Mouse (Mus musculus) heart, postnatal 10 days (tissue): ENCODE data around the gene Ccnl1. TPM values are rescaled to one million over a fixed set of nuclear protein-coding genes. Genes with fewer than 3 reads are reported as not detected.

ENCODE experiments used
- DNase-seq, 2 experiments: peaks; one replicate each; pipeline ENCODE4 v3.0.0; 2021
- intact Hi-C: fragments of 180-260 bp; cut with DNase I; formaldehyde crosslinking; loops from one replicate; pipeline ENCODE4 v1.15.1; 2025
- total RNA-seq, 2 experiments: library from RNA; stranded (reverse); gene quantifications; 2 replicates each; pipeline ENCODE4 v1.2.3; 2021

The Ccnl1 gene
- total RNA-seq, 2 experiments from 2014 or later, result 33.7 to 35.8 TPM

GRCm38 (mm10) chr3:65929304-65929783, 28.7 kb downstream of the Ccnl1 start:
- DNase-seq, result peak; percentile 93 to 94
- intact Hi-C loops, result loop anchor here (1.0 to 5.0 kb wide), 6 partner anchors 60 to 611 kb away; partner anchors contain the start of gene Tiparp

GRCm38 (mm10) chr3:65928614-65929272, 29.3 kb downstream of the Ccnl1 start:
- intact Hi-C loops, result loop anchor here (1.0 to 5.0 kb wide), 6 partner anchors 59 to 610 kb away; partner anchors contain the start of gene Tiparp
- DNase-seq, result no peak

GRCm38 (mm10) chr3:65927685-65928084, 30.4 kb downstream of the Ccnl1 start:
- intact Hi-C loops, result loop anchor here (2.0 to 5.0 kb wide), 5 partner anchors 65 to 609 kb away; partner anchors contain the start of gene Tiparp
- DNase-seq, result peak; percentile 80 to 81

- intact Hi-C loops, result loop anchor here (5.0 kb wide), 2 partner anchors 270 to 540 kb away; no protein-coding TSS in a partner anchor
- DNase-seq, result no peak
Observed at GRCm38 (mm10) chr3:65927101-65927501, 30.9 kb downstream of the Ccnl1 start.

GRCm38 (mm10) chr3:65926426-65926825, 31.6 kb downstream of the Ccnl1 start:
- DNase-seq, result no peak
- intact Hi-C loops, result loop anchor here (5.0 kb wide), 2 partner anchors 269 to 539 kb away; no protein-coding TSS in a partner anchor

GRCm38 (mm10) chr3:65925058-65925740, 32.9 kb downstream of the Ccnl1 start:
- DNase-seq, result no peak
- intact Hi-C loops, result loop anchor here (5.0 kb wide), 2 partner anchors 268 to 538 kb away; no protein-coding TSS in a partner anchor

GRCm38 (mm10) chr3:65922420-65922819, 35.6 kb downstream of the Ccnl1 start:
- DNase-seq, result no peak

GRCm38 (mm10) chr3:65921671-65922070, 36.4 kb downstream of the Ccnl1 start:
- no peak for DNase-seq
- intact Hi-C loops, result no loop called here

More at GRCm38 (mm10) chr3:65922420-65922819, 35.6 kb downstream of the Ccnl1 start:
- intact Hi-C loops, result no loop called here

GRCm38 (mm10) chr3:65919016-65919415, 39.0 kb downstream of the Ccnl1 start:
- DNase-seq, result no peak
- intact Hi-C loops, result no loop called here

- no peak for DNase-seq
- intact Hi-C loops, result no loop called here
Observed at GRCm38 (mm10) chr3:65912928-65913327, 45.1 kb downstream of the Ccnl1 start.

GRCm38 (mm10) chr3:65912217-65912616, 45.8 kb downstream of the Ccnl1 start:
- DNase-seq, result no peak
- intact Hi-C loops, result no loop called here

GRCm38 (mm10) chr3:65911265-65911664, 46.8 kb downstream of the Ccnl1 start:
- no peak for DNase-seq

GRCm38 (mm10) chr3:65909454-65909853, 48.6 kb downstream of the Ccnl1 start:
- intact Hi-C loops, result no loop called here

More at GRCm38 (mm10) chr3:65911265-65911664, 46.8 kb downstream of the Ccnl1 start:
- intact Hi-C loops, result no loop called here

GRCm38 (mm10) chr3:65907536-65907935, 50.5 kb downstream of the Ccnl1 start:
- no peak for DNase-seq
- intact Hi-C loops, result no loop called here

More at GRCm38 (mm10) chr3:65909454-65909853, 48.6 kb downstream of the Ccnl1 start:
- no peak for DNase-seq

GRCm38 (mm10) chr3:65905281-65906169, 52.5 kb downstream of the Ccnl1 start:
- DNase-seq, result peak; percentile 47 to 51
- intact Hi-C loops, result no loop called here

GRCm38 (mm10) chr3:65904711-65905110, 53.3 kb downstream of the Ccnl1 start:
- DNase-seq, result peak; percentile 60 to 64

GRCm38 (mm10) chr3:65904106-65904505, 53.9 kb downstream of the Ccnl1 start:
- intact Hi-C loops, result no loop called here
- DNase-seq, result peak in 1 of 2 experiments; percentile 24

More at GRCm38 (mm10) chr3:65904711-65905110, 53.3 kb downstream of the Ccnl1 start:
- intact Hi-C loops, result no loop called here

GRCm38 (mm10) chr3:65898598-65899278, 59.3 kb downstream of the Ccnl1 start:
- intact Hi-C loops, result no loop called here
- no peak for DNase-seq

GRCm38 (mm10) chr3:65897233-65897993, 60.6 kb downstream of the Ccnl1 start:
- intact Hi-C loops, result no loop called here
- DNase-seq, result peak; percentile 15 to 16
